Mouse (Mus musculus) spleen, adult 2 months (tissue): ENCODE results near the gene Xkr8.

Experiments
- CTCF ChIP-seq: fragments of 200-500 bp; IDR thresholded peaks from 2 replicates; pipeline ENCODE4 v1.5.1; 2011; ENCODE audit warnings: mild to moderate bottlenecking, inconsistent platforms; ENCODE audit not compliant: insufficient read depth, insufficient read length, insufficient replicate concordance; ENCODE audit errors: extremely low read depth
- POLR2A ChIP-seq: fragments of 200-500 bp; IDR thresholded peaks from 2 replicates; pipeline ENCODE4 v1.6.1; 2011; ENCODE audit warnings: low read depth, low read length, inconsistent platforms

DNA sequence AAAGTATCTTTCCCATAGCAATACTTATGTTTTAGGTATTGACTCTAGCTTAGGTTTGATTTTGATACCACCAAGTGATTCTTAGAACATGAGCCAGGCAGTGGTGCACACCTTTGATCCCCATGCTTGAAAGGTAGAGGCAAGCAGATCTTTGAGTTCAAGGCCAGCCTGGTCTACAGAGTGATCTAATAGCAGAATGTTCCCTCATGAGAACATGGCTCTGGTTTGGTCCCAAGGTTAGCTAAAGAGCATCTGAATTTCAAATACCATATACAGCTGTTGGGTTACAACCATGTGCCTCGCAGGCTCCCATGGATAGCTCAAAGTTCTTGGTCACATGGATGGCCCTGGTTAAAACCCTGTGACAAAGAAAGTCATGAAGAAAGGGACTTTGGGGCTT, 14.1 kb downstream of the Xkr8 start:
- TF ChIP-seq POLR2A (no peak), CTCF (no peak)
